Mouse (Mus musculus): ENCODE results near the gene Tspan7. TPM values are rescaled to one million over a fixed set of nuclear protein-coding genes. Genes with fewer than 3 reads are reported as not detected.

Tspan7 gene
- total RNA-seq, 1 experiment = 8.7 TPM

- in situ Hi-C loops (cut with MboI; ENCODE audit: low sequenced_read_pairs in 2 of 2, unreplicated experiment in 2 of 2) = no loop called here
- TF ChIP-seq ZC3H11A (IDR thresholded peaks at IDR 0.05; ENCODE audit: borderline replicate concordance, low read depth, low read length) (no peak), ZNF384 (IDR thresholded peaks at IDR 0.05; ENCODE audit: low read depth, low read length) (no peak), CHD2 (IDR thresholded peaks at IDR 0.05; ENCODE audit: low read depth, low read length) (no peak), MAFK (IDR thresholded peaks at IDR 0.05; ENCODE audit: insufficient read depth, low read depth, low read length) (no peak)
Measured at GRCm38 (mm10) chrX:10593561-10593960, 108.6 kb downstream of the Tspan7 start.

GRCm38 (mm10) chrX:10617119-10617518 lies 132.2 kb downstream of the Tspan7 start:
- Histone ChIP-seq H3K4me3 (ENCODE audit: insufficient read depth in 1 of 2, low read depth in 1 of 2, low read length in 2 of 2, poor library complexity in 1 of 2, severe bottlenecking in 1 of 2) (no peak overlapping the region), H3K9me3 (ENCODE audit: control insufficient read depth, insufficient read depth, low read depth, low read length) (no peaks in the 10 kb centered on the region), H3K27ac (ENCODE audit: insufficient read depth, low read depth, low read length, poor library complexity, severe bottlenecking) (no peak overlapping the region), H3K9ac (ENCODE audit: insufficient read depth, low read depth, low read length, poor library complexity, severe bottlenecking) (no peak overlapping the region), H3K36me3 (ENCODE audit: control insufficient read depth, insufficient read depth, low read length, poor library complexity, severe bottlenecking) (no peaks in the 10 kb centered on the region), H3K4me1 (ENCODE audit: control insufficient read depth in 2 of 2, insufficient read depth in 2 of 2, low read length in 2 of 2, poor library complexity in 1 of 2) (no peaks in the 10 kb centered on the region)
- TF ChIP-seq MAFK (IDR thresholded peaks at IDR 0.05; ENCODE audit: insufficient read depth, low read depth, low read length) = no peak
- in situ Hi-C loops (cut with MboI; ENCODE audit: low sequenced_read_pairs in 2 of 2, unreplicated experiment in 2 of 2) = no loop called here
- no peak for DNase-seq (ENCODE audit: low read depth, low spot score)

More at GRCm38 (mm10) chrX:10593561-10593960, 108.6 kb downstream of the Tspan7 start:
- no peak overlapping the region for H3K27ac ChIP-seq (ENCODE audit: insufficient read depth, low read depth, low read length, poor library complexity, severe bottlenecking)
- no peak overlapping the region for H3K4me3 ChIP-seq (ENCODE audit: insufficient read depth in 1 of 2, low read depth in 1 of 2, low read length in 2 of 2, poor library complexity in 1 of 2, severe bottlenecking in 1 of 2)
- no peaks in the 10 kb centered on the region for H3K36me3 ChIP-seq (ENCODE audit: control insufficient read depth, insufficient read depth, low read length, poor library complexity, severe bottlenecking)
- H3K9me3 ChIP-seq (ENCODE audit: control insufficient read depth, insufficient read depth, low read depth, low read length) = no peaks in the 10 kb centered on the region
- no peak for DNase-seq (ENCODE audit: low read depth, low spot score)
- no peak overlapping the region for H3K9ac ChIP-seq (ENCODE audit: insufficient read depth, low read depth, low read length, poor library complexity, severe bottlenecking)
- no peaks in the 10 kb centered on the region for H3K4me1 ChIP-seq (ENCODE audit: control insufficient read depth in 2 of 2, insufficient read depth in 2 of 2, low read length in 2 of 2, poor library complexity in 1 of 2)

GRCm38 (mm10) chrX:10641062-10641461 lies 156.1 kb downstream of the Tspan7 start:
- TF ChIP-seq HCFC1 (IDR thresholded peaks at IDR 0.05; ENCODE audit: borderline replicate concordance, insufficient read depth, low read length) = no peak
- TF ChIP-seq ZNF384 (IDR thresholded peaks at IDR 0.05; ENCODE audit: low read depth, low read length) = no peak
- in situ Hi-C loops (cut with MboI; ENCODE audit: low sequenced_read_pairs in 2 of 2, unreplicated experiment in 2 of 2) = no loop called here
- Histone ChIP-seq H3K27ac (ENCODE audit: insufficient read depth, low read depth, low read length, poor library complexity, severe bottlenecking) (no peak overlapping the region), H3K36me3 (ENCODE audit: control insufficient read depth, insufficient read depth, low read length, poor library complexity, severe bottlenecking) (no peaks in the 10 kb centered on the region), H3K9ac (ENCODE audit: insufficient read depth, low read depth, low read length, poor library complexity, severe bottlenecking) (no peak overlapping the region), H3K4me1 (ENCODE audit: control insufficient read depth in 2 of 2, insufficient read depth in 2 of 2, low read length in 2 of 2, poor library complexity in 1 of 2) (no peaks in the 10 kb centered on the region), H3K4me3 (ENCODE audit: insufficient read depth in 1 of 2, low read depth in 1 of 2, low read length in 2 of 2, poor library complexity in 1 of 2, severe bottlenecking in 1 of 2) (no peak overlapping the region), H3K9me3 (ENCODE audit: control insufficient read depth, insufficient read depth, low read depth, low read length) (no peaks in the 10 kb centered on the region)
- no peak for DNase-seq (ENCODE audit: low read depth, low spot score)

Other genes starting within 250 kb of the Tspan7 start
- gene Otc, start 232.9 kb upstream of the Tspan7 start, total RNA-seq (2012; rRNA removed) = not detected in 2 replicates
- gene Mid1ip1, start 229.9 kb downstream of the Tspan7 start, total RNA-seq (2012; rRNA removed) = 15.2 and 24.5 TPM in 2 replicates

All from ES-E14 (cell line).